Mouse (Mus musculus) embryonic facial prominence, embryonic 13.5 days (tissue): ENCODE data around the gene Trim15. TPM values are rescaled to one million over a fixed set of nuclear protein-coding genes. Genes with fewer than 3 reads are reported as not detected.
"Not testable (repeated sequence)": the region's sequence is repeated elsewhere in the genome, so short reads cannot be mapped to it uniquely, and the experiment has no call there.

ENCODE experiments used
- ATAC-seq: fragments of 200-750 bp; cut with Nextera tagmentation; 2 replicates; pipeline ENCODE4 v1.8.0; 2017; ENCODE audit warnings: low read depth; ENCODE audit not compliant: insufficient number of reproducible peaks, insufficient read depth, low FRiP score, low TSS enrichment
- H3K27ac ChIP-seq: fragments of 300-500 bp; sonication (generic); 2 replicates; pipeline ENCODE4 v1.5.1; 2015; ENCODE audit warnings: moderate library complexity, mild to moderate bottlenecking, inconsistent platforms
- H3K27me3 ChIP-seq: fragments of 300-500 bp; sonication (generic); 2 replicates; pipeline ENCODE4 v1.6.1; 2015; ENCODE audit warnings: mild to moderate bottlenecking, inconsistent platforms
- H3K36me3 ChIP-seq: fragments of 300-500 bp; sonication (generic); 2 replicates; pipeline ENCODE4 v1.6.1; 2015; ENCODE audit warnings: mild to moderate bottlenecking, inconsistent platforms
- H3K4me1 ChIP-seq: fragments of 300-500 bp; sonication (generic); 2 replicates; pipeline ENCODE4 v1.6.1; 2015; ENCODE audit warnings: inconsistent platforms
- H3K4me2 ChIP-seq: fragments of 300-500 bp; sonication (generic); 2 replicates; pipeline ENCODE4 v1.6.1; 2015; ENCODE audit warnings: moderate library complexity, mild to moderate bottlenecking, inconsistent platforms
- H3K4me3 ChIP-seq: fragments of 300-500 bp; sonication (generic); 2 replicates; pipeline ENCODE4 v1.5.1; 2015; ENCODE audit warnings: mild to moderate bottlenecking, inconsistent platforms
- H3K9ac ChIP-seq: fragments of 300-500 bp; sonication (generic); 2 replicates; pipeline ENCODE4 v1.6.1; 2015; ENCODE audit warnings: mild to moderate bottlenecking, inconsistent platforms
- H3K9me3 ChIP-seq: fragments of 300-500 bp; sonication (generic); 2 replicates; pipeline ENCODE4 v1.6.1; 2016; ENCODE audit warnings: inconsistent platforms
- WGBS: fragments of 180-500 bp; shearing (Covaris S2); methylation state at CpG from one replicate; pipeline ENCODE4 v1.1.7; 2015; ENCODE audit warnings: mixed read lengths; 5-methylcytosine and 5-hydroxymethylcytosine counted together
- polyA plus RNA-seq: library from polyadenylated mRNA; unstranded; fragments of >200 nt; fragmentation: Nextera tagmentation; extraction: Ambion mirVana; gene quantifications from 2 replicates; pipeline ENCODE4 v1.2.1, GENCODE M21; 2015

Trim15 gene
- polyA plus RNA-seq, 1 experiment from 2014 or later: 0.24 TPM

GRCm38 (mm10) chr17:36897065-36897464, 30.1 kb upstream of the Trim15 start:
- no peaks in the 10 kb centered on the region for H3K36me3 ChIP-seq
- H3K4me1 ChIP-seq: no peaks in the 10 kb centered on the region
- peaks cover 3% of the 10 kb centered on the region; the same call in 1 of the 2 replicates for H3K27me3 ChIP-seq
- no peak for ATAC-seq
- no peak overlapping the region for H3K4me2 ChIP-seq
- H3K9ac ChIP-seq: no peak overlapping the region
- H3K27ac ChIP-seq: no peak overlapping the region
- no peaks in the 10 kb centered on the region for H3K9me3 ChIP-seq
- H3K4me3 ChIP-seq: no peak overlapping the region

DNA sequence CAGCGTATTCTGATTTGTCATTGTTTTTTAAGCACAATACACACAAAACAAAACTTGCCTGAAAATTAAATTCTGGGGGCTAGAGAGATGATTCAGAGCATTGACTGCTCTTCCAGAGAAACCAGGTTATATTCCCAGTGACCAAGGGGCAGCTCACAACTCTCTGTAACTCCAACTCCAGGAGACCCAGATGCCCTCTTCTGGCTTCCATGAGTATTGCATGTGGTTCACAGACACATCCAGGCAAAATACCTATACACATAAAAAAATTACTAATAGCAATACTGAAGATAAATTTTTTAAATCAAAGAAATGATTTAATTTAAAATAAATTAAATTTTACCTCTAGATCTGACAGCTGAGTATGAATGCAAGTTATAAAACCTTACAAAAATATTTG, 29.6 kb upstream of the Trim15 start:
- Histone ChIP-seq H3K9ac (no peak overlapping the region), H3K4me3 (no peak overlapping the region), H3K27ac (no peak overlapping the region), H3K4me1 (no peaks in the 10 kb centered on the region), H3K9me3 (no peaks in the 10 kb centered on the region), H3K27me3 (peaks cover 3% of the 10 kb centered on the region; the same call in 1 of the 2 replicates), H3K4me2 (no peak overlapping the region), H3K36me3 (no peaks in the 10 kb centered on the region)
- WGBS: 81% methylated on average over 1 of the region's 1 CpGs
- no peak for ATAC-seq

DNA sequence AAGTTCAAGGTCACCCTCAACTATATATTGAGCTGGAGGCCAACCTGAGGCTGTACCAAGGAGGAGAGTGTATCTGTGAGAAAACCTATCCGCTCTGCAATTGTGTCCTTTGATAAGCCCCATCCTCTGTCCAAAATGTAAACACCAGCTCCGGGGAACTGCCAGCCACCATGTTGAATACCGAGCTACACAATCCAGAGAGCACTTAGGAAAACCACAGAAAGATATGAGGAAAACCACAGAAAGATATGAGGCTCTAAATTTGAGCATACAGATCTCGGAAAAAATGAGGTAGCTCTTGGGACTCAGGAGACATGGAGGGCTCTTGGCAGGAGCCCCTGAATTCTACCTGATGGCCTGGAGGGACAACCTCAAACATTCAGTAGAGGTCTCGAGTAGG, 26.4 kb upstream of the Trim15 start:
- Histone ChIP-seq H3K27me3 (peaks cover 11% of the 10 kb centered on the region; the same call in 1 of the 2 replicates), H3K4me2 (no peak overlapping the region), H3K36me3 (no peaks in the 10 kb centered on the region), H3K4me3 (no peak overlapping the region), H3K9ac (no peak overlapping the region), H3K4me1 (no peaks in the 10 kb centered on the region), H3K9me3 (no peaks in the 10 kb centered on the region), H3K27ac (no peak overlapping the region)
- no peak for ATAC-seq
- WGBS: 71% methylated on average over 5 of the region's 5 CpGs

- no peaks in the 10 kb centered on the region for H3K36me3 ChIP-seq
- no peak overlapping the region for H3K4me2 ChIP-seq
- no peaks in the 10 kb centered on the region for H3K9me3 ChIP-seq
- no peak for ATAC-seq
- H3K4me3 ChIP-seq: no peak overlapping the region
- no peak overlapping the region for H3K9ac ChIP-seq
- WGBS: 17% methylated on average over 2 of the region's 2 CpGs
- H3K4me1 ChIP-seq: no peaks in the 10 kb centered on the region
- 0 out of 2 replicates have a peak, but pooled peaks cover 8% of the 10 kb centered on the region for H3K27me3 ChIP-seq
- no peak overlapping the region for H3K27ac ChIP-seq
Measured at GRCm38 (mm10) chr17:36892362-36892761, 25.4 kb upstream of the Trim15 start.

DNA sequence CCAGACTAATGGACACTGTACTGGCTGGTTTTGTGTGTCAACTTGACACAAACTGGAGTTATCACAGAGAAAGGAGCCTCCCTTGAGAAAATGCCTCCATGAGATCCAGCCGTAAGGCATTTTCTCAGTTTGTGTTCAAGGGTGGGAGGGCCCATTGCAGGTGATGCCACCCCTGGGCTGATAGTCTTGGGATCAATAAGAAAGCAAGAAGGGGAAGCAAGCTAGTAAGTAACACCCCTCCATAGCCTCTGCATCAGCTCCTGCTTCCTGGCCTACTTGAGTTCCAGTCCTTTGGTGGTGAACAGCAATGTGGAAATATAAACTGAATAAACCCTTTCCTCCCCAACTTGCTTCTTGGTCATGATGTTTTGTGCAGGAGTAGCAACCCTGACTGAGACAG, 24.5 kb upstream of the Trim15 start:
- not testable (repeated sequence) for H3K9me3 ChIP-seq, H3K9ac ChIP-seq, ATAC-seq, H3K4me2 ChIP-seq, H3K4me3 ChIP-seq, H3K36me3 ChIP-seq, H3K4me1 ChIP-seq, H3K27me3 ChIP-seq, H3K27ac ChIP-seq
- WGBS: 92% methylated on average over 1 of the region's 1 CpGs

DNA sequence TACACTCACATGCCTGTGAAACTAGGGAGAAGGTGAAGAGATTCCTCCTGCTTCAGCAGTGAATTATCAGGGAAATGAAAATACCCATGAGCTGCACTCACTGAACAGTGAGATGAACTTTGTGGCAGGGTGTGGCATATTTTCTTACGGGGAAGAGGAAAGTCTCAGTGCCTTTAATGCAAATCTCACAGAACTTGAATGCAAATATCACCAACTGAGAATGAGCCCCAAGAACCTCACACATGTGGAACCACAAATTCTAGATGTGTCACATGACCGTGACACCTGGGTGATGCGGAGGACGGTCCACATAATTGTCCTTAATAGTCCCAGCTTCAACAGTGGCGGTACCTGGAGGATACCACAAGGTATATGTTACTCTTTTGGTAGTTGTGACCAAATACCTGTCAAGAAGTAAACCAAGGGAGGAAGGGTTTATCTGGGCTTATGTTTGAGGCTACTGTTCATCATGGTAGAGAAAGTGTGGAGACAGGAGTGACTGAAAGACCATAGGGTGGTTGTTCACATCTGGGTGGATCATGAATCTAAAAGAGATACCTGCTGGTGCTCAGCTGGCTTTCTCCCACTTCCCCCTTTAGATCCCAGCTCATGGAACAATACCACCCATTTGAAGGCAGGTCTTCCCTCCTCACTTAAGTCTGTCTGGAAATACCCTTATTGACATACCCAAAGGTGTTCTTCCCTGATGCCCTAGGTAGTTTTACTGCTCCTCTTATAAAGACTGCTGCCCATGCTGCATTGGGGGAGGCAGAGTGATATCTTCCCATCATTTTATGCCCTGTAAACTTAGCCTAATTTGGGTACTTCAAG, 23.3 kb upstream of the Trim15 start, which contains the start of gene Trim40:
Trim40 (minus strand) TSS at position 51 of the 831 bp plus-strand sequence.
- ATAC-seq: no peak
- 82% methylated on average over 5 of the region's 5 CpGs for WGBS
- Histone ChIP-seq H3K36me3 (no peaks in the 10 kb centered on the region), H3K9ac (no peak within 1 kb of the TSS), H3K27me3 (0 out of 2 replicates have a peak, but pooled peaks cover 8% of the 10 kb centered on the region), H3K4me3 (no peak within 1 kb of the TSS), H3K9me3 (no peaks in the 10 kb centered on the region), H3K4me1 (no peaks in the 10 kb centered on the region), H3K4me2 (no peak within 1 kb of the TSS), H3K27ac (no peak within 1 kb of the TSS)

DNA sequence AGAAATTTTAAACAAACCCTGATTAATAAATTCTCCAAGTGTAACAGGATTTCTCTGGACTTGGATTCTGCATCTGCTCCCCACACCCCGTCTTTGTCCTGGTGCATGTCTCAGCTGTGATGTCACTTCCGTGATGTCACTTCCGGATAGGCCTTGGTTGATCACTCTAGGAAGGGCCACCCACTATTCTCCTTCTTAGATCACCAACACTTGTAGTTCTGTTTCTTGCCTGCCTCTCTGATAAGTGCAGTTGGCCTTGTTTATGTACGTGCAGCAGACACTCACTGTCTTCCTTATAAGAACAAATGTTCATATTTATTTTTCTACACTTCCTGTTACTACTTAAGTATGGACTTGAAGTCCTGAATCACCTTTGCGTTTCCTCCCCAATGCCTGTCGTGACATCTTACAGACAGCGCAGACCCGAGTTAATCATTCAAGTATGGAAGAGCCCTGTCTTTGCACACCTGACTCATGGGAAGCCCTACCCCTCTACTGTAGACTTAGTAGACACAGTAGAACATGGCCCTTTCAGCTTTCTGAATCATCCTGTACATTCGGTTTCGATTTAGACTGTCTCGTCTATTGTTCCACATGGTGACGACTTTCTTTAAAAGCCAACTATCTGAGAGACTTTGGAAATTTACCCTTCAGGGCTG, 18.3 kb upstream of the Trim15 start:
- H3K4me2 ChIP-seq: no peak overlapping the region
- H3K4me3 ChIP-seq: no peak overlapping the region
- no peaks in the 10 kb centered on the region for H3K4me1 ChIP-seq
- WGBS: 91% methylated on average over 12 of the region's 12 CpGs
- no peak for ATAC-seq
- H3K9ac ChIP-seq: no peak overlapping the region
- H3K27me3 ChIP-seq: 0 out of 2 replicates have a peak, but pooled peaks cover 3% of the 10 kb centered on the region
- H3K9me3 ChIP-seq: no peaks in the 10 kb centered on the region
- H3K27ac ChIP-seq: no peak overlapping the region
- no peaks in the 10 kb centered on the region for H3K36me3 ChIP-seq

DNA sequence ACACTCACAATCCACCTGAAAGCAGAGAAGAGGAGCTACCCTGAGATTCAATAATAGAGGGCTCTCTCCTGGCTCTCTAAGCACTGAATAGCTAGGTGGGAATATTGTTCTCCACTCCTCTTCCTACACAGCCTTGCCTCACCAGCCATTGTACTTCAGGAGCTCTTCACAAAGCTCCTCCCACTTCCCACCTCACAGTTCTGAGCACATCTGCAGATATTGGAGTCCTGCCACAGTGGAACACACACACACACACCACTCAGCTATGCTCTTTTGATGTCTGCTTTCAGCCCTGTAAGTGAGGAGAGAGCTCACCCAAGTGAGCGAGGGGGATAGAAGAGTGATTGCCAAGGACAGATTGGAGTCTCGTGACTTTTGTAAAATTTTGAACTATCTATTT, 16.3 kb upstream of the Trim15 start:
- WGBS: 69% methylated on average over 2 of the region's 2 CpGs
- no peaks in the 10 kb centered on the region for H3K36me3 ChIP-seq

GRCm38 (mm10) chr17:36874636-36875035, 7.6 kb upstream of the Trim15 start:
- no peak overlapping the region for H3K4me2 ChIP-seq
- H3K4me3 ChIP-seq: no peak overlapping the region
- H3K4me1 ChIP-seq: no peaks in the 10 kb centered on the region
- no peak overlapping the region for H3K9ac ChIP-seq
- H3K9me3 ChIP-seq: no peaks in the 10 kb centered on the region
- H3K36me3 ChIP-seq: no peaks in the 10 kb centered on the region
- no peaks in the 10 kb centered on the region for H3K27me3 ChIP-seq
- ATAC-seq: no peak
- 55% methylated on average over 4 of the region's 4 CpGs for WGBS
- H3K27ac ChIP-seq: no peak overlapping the region

More for the DNA sequence above, 16.3 kb upstream of the Trim15 start:
- H3K27ac ChIP-seq: no peak overlapping the region
- H3K27me3 ChIP-seq: no peaks in the 10 kb centered on the region
- H3K4me1 ChIP-seq: no peaks in the 10 kb centered on the region
- H3K9ac ChIP-seq: no peak overlapping the region
- no peaks in the 10 kb centered on the region for H3K9me3 ChIP-seq
- H3K4me2 ChIP-seq: no peak overlapping the region
- no peak overlapping the region for H3K4me3 ChIP-seq
- ATAC-seq: no peak

GRCm38 (mm10) chr17:36869955-36870810, 3.2 kb upstream of the Trim15 start:
- no peak for ATAC-seq
- Histone ChIP-seq H3K4me3 (no peak overlapping the region), H3K27ac (no peak overlapping the region), H3K36me3 (no peaks in the 10 kb centered on the region), H3K27me3 (peaks cover 25% of the 10 kb centered on the region), H3K9ac (no peak overlapping the region), H3K4me1 (0 out of 2 replicates have a peak, but pooled peaks cover 7% of the 10 kb centered on the region), H3K9me3 (no peaks in the 10 kb centered on the region), H3K4me2 (no peak overlapping the region)
- WGBS: 80% methylated on average over 25 of the region's 25 CpGs

DNA sequence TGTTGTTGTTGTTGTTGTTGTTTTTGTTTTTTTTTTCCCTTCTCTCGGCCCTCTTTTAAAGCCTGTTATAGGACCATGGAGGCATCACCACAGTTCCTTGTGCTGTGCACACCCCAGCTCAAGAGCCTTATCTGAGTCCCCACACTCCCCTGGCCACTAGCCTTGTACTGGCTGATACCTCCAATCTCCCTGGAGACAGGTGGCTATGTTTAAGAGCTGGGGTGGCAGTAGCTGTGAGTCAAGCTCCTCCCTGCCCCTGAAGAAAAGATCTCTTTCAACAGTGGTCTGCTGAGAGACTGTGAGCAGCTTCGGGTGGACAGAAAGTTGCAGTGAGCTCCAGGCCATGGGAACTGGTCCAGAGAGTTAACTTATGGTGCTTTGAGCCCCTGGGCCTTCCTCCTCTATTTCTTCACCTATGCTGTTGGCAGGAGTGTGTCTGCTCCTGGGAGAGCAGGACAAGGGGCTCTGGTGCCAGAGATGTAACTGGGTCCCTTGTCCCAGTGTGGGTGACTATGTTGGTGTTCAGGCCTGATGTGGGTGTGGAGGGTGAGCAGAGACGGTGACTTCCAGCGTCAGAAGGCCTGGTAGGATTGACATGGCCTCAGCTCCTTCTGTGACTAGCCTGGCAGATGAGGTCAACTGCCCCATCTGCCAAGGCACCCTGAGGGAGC, 2.4 kb upstream of the Trim15 start, which contains the start of gene Trim10:
Trim10 (plus strand) TSS at position 291 of the 671 bp plus-strand sequence.
- Histone ChIP-seq H3K9ac (no peak within 1 kb of the TSS), H3K9me3 (no peaks in the 10 kb centered on the region), H3K4me3 (no peak within 1 kb of the TSS), H3K36me3 (no peaks in the 10 kb centered on the region), H3K4me2 (no peak within 1 kb of the TSS), H3K27me3 (peaks cover 32% of the 10 kb centered on the region), H3K27ac (no peak within 1 kb of the TSS), H3K4me1 (0 out of 2 replicates have a peak, but pooled peaks cover 7% of the 10 kb centered on the region)
- ATAC-seq: no peak
- WGBS: 73% methylated on average over 4 of the region's 4 CpGs
